Mouse (Mus musculus) intestine, embryonic 14.5 days (tissue): ENCODE measurements around the gene Fam151a. TPM values are rescaled to one million over a fixed set of nuclear protein-coding genes. Genes with fewer than 3 reads are reported as not detected.
"Not testable (repeated sequence)": the region's sequence is repeated elsewhere in the genome, so short reads cannot be mapped to it uniquely, and the experiment has no call there.

Experiments
- ATAC-seq: fragments of 200-750 bp; cut with Nextera tagmentation; replicated peaks from 2 replicates; pipeline ENCODE4 v1.8.0; 2017; ENCODE audit warnings: low read depth, moderate number of reproducible peaks, moderate TSS enrichment, moderate library complexity; ENCODE audit not compliant: low FRiP score, low TSS enrichment
- DNase-seq: peaks from one replicate; pipeline ENCODE4 v3.0.0-alpha.2; 2018; ENCODE audit warnings: low spot score
- H3K27ac ChIP-seq: fragments of 300-500 bp; sonication (generic); 2 replicates; pipeline ENCODE4 v1.5.1; 2014; ENCODE audit warnings: low read depth, mild to moderate bottlenecking, control low read depth
- H3K27me3 ChIP-seq: fragments of 300-500 bp; sonication (generic); replicated peaks from 2 replicates; pipeline ENCODE4 v1.6.1; 2014; ENCODE audit warnings: low read length, control low read depth; ENCODE audit not compliant: control insufficient read depth, insufficient read depth
- H3K36me3 ChIP-seq: fragments of 300-500 bp; sonication (generic); 2 replicates; pipeline ENCODE4 v1.6.1; 2014; ENCODE audit warnings: low read length, control low read depth; ENCODE audit not compliant: control insufficient read depth, insufficient read depth
- H3K4me1 ChIP-seq: fragments of 300-500 bp; sonication (generic); replicated peaks from 2 replicates; pipeline ENCODE4 v1.6.1; 2014; ENCODE audit warnings: low read length, control low read depth, mixed read lengths; ENCODE audit not compliant: control insufficient read depth, insufficient read depth
- H3K4me2 ChIP-seq: fragments of 300-500 bp; sonication (generic); 2 replicates; pipeline ENCODE4 v1.6.1; 2014; ENCODE audit warnings: low read length
- H3K4me3 ChIP-seq: fragments of 300-500 bp; sonication (generic); 2 replicates; pipeline ENCODE4 v1.5.1; 2014; ENCODE audit warnings: low read depth, low read length, control low read depth, mixed read lengths
- H3K9ac ChIP-seq: fragments of 300-500 bp; sonication (generic); 2 replicates; pipeline ENCODE4 v1.6.1; 2014; ENCODE audit warnings: mild to moderate bottlenecking, low read length
- H3K9me3 ChIP-seq: fragments of 300-500 bp; sonication (generic); 2 replicates; pipeline ENCODE4 v1.6.1; 2016; ENCODE audit warnings: low read length, control low read depth; ENCODE audit not compliant: control insufficient read depth
- WGBS: fragments of 180-500 bp; shearing (Covaris S2); extraction: QIAGEN DNeasy Blood & Tissue Kit; methylation state at CpG from one replicate; pipeline ENCODE4 v1.1.7; 2014; 5-methylcytosine and 5-hydroxymethylcytosine counted together
- polyA plus RNA-seq: library from polyadenylated mRNA; unstranded; fragments of >200 nt; fragmentation: Nextera tagmentation; extraction: Ambion mirVana; gene quantifications from 2 replicates; pipeline ENCODE4 v1.2.1, GENCODE M21; 2014

The Fam151a gene
- polyA plus RNA-seq, 1 experiment from 2014 or later: 0.69 TPM

DNA sequence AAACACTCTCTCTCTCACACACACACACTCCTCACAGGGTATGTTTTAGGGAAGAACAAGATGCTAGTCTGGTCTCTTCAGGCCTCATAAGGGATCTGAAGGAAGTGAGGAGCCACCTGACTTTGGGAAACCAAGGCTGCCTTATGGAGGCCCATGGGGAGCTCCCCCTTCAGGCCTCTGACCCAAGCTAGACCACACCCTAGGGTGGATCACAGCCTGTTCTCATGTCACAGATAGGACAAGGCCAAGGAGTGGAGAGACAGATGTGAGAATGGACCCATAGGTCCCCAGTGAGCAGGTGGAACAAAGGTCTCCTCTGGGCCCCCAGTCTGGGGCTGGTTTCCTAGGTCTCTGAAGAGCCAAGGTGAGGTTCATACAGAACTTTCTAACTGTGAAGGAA lies 58.6 kb downstream of the Fam151a start:
- H3K27ac ChIP-seq: no peak overlapping the region

DNA sequence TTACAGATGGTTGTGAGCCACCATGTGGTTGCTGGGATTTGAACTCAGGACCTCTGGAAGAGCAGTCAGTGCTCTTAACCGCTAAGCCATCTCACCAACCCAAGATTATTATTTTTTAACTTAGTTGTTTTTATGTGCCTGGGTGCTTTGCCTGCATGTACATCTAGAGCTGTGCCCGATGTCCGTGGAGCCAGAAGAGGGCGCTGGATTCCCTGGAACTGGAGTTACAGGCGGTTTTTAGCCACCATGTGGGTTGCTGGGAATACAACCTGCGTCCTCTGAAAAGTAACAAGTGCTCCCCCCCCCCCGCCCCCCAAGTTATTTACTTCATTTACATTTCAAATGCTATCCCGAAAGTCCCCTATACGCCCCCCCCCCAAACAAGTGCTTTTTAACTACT lies 60.1 kb downstream of the Fam151a start:
- not testable (repeated sequence) for H3K27me3 ChIP-seq, ATAC-seq, H3K4me3 ChIP-seq, DNase-seq, H3K4me2 ChIP-seq, H3K27ac ChIP-seq, H3K4me1 ChIP-seq, H3K9me3 ChIP-seq, H3K36me3 ChIP-seq, H3K9ac ChIP-seq
- WGBS: 91% methylated on average over 9 of the region's 9 CpGs

More for the DNA sequence above, 58.6 kb downstream of the Fam151a start:
- H3K9me3 ChIP-seq: no peaks in the 10 kb centered on the region
- peaks cover 8% of the 10 kb centered on the region for H3K4me1 ChIP-seq
- ATAC-seq (0 out of 2 replicates have a peak, but pooled peaks have one; percentile 28), DNase-seq (no peak)
- H3K9ac ChIP-seq: no peak overlapping the region
- H3K4me3 ChIP-seq: no peak overlapping the region
- H3K4me2 ChIP-seq: no peak overlapping the region
- no peaks in the 10 kb centered on the region for H3K36me3 ChIP-seq
- H3K27me3 ChIP-seq: no peaks in the 10 kb centered on the region

DNA sequence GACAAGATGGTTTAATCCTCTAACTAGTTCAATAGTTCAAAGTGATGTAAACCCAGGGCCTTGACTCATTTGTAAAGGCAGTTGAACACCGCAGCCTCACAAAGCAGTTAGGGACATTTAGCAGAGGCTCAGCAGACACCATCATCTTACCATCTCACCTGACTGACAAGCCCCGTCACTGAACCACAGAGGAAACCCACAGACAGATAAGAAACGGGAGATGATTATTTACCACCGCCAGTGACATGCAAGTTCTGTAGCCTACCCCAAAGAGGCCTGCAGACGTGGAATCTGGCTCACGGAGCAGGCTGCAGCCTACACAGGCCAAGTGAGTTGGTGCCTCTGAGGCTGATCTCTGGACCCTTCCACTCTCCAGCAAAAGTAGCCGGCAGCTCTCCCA lies 60.6 kb downstream of the Fam151a start:
- Histone ChIP-seq H3K9ac (no peak overlapping the region), H3K27me3 (no peaks in the 10 kb centered on the region), H3K4me2 (no peak overlapping the region), H3K27ac (no peak overlapping the region), H3K36me3 (no peaks in the 10 kb centered on the region), H3K9me3 (no peaks in the 10 kb centered on the region), H3K4me1 (no peaks in the 10 kb centered on the region; the same call in 1 of the 2 replicates), H3K4me3 (no peak overlapping the region)
- WGBS: 84% methylated on average over 7 of the region's 7 CpGs
- DNase-seq (no peak), ATAC-seq (no peak)

DNA sequence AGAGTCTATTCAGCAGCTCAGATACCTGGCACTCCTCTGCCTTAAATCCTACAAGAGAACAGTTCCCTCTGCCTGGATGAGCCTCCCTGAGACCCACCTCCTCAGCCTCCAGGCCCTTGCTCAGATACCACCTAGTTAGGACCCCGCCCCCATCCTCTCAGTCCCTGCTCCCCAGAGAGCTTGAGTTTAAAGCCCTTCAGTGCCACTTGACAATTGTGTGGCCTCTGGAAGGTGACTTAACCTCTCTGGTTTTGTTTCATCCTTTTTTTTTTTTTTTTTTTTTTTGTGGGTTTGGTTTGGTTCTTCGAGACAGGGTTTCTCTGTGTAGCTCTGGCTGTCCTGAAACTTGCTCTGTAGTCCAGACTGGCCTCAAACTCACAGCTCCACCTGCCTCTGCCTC lies 61.6 kb downstream of the Fam151a start:
- no peak for ATAC-seq
- Histone ChIP-seq H3K9ac (no peak overlapping the region), H3K4me2 (no peak overlapping the region), H3K4me1 (no peaks in the 10 kb centered on the region; the same call in 1 of the 2 replicates), H3K27ac (no peak overlapping the region), H3K4me3 (no peak overlapping the region), H3K27me3 (no peaks in the 10 kb centered on the region), H3K36me3 (no peaks in the 10 kb centered on the region), H3K9me3 (no peaks in the 10 kb centered on the region)
- WGBS: 91% methylated on average over 2 of the region's 2 CpGs
- no peak for DNase-seq

Other genes with a start within 250 kb of the Fam151a start
- gene Bsnd, start 241.6 kb upstream of the Fam151a start, polyA plus RNA-seq: not detected in 2 replicates
- gene Dhcr24, start 172.9 kb upstream of the Fam151a start, polyA plus RNA-seq: 30.4 and 38.2 TPM in 2 replicates
- gene Lexm, start 116.6 kb upstream of the Fam151a start, polyA plus RNA-seq: 0.39 TPM in 1 of 2 replicates, not detected in the other
- gene Ttc22, start 111.5 kb upstream of the Fam151a start, polyA plus RNA-seq: 1.1 and 2.0 TPM in 2 replicates
- 17.2 and 17.9 TPM in 2 replicates for gene Pars2, start 82.8 kb upstream of the Fam151a start, polyA plus RNA-seq
- gene Ttc4, start 54.9 kb upstream of the Fam151a start, polyA plus RNA-seq: 82.0 and 83.1 TPM in 2 replicates
- gene Mroh7, start 3.0 kb upstream of the Fam151a start, polyA plus RNA-seq: 0.15 and 0.34 TPM in 2 replicates
- gene Acot11, start 71.1 kb downstream of the Fam151a start, polyA plus RNA-seq: 5.9 and 7.3 TPM in 2 replicates
- 73.2 and 76.2 TPM in 2 replicates for gene Ssbp3, start 176.8 kb downstream of the Fam151a start, polyA plus RNA-seq